Mouse (Mus musculus) myocyte (in vitro differentiated cells): ENCODE measurements around the gene Palm3. TPM values are rescaled to one million over a fixed set of nuclear protein-coding genes. Genes with fewer than 3 reads are reported as not detected.
A peak's percentile ranks its signal among the peaks of the same experiment; 100 is the strongest.
"Not testable (repeated sequence)": the region's sequence is repeated elsewhere in the genome, so short reads cannot be mapped to it uniquely, and the experiment has no call there.

ENCODE experiments used
- H3K27me3 ChIP-seq: one replicate; pipeline ENCODE4 v1.6.1; 2011; ENCODE audit not compliant: control insufficient read depth, insufficient read depth, insufficient read length
- H3K36me3 ChIP-seq: one replicate; pipeline ENCODE4 v1.6.1; 2011; ENCODE audit not compliant: control insufficient read depth, insufficient read depth
- H3K4me2 ChIP-seq: one replicate; pipeline ENCODE4 v1.6.1; 2011; ENCODE audit warnings: low read depth, control low read depth
- H3K4me3 ChIP-seq: one replicate; pipeline ENCODE4 v1.5.1; 2011; ENCODE audit warnings: mild to moderate bottlenecking, control low read depth, moderate library complexity
- H3K79me2 ChIP-seq: one replicate; pipeline ENCODE4 v1.6.1; 2011; ENCODE audit not compliant: control insufficient read depth, insufficient read depth
- H3ac ChIP-seq: one replicate; pipeline ENCODE4 v1.6.1; 2011; ENCODE audit not compliant: control insufficient read depth, insufficient read length
- CEBPB ChIP-seq: IDR thresholded peaks from 2 replicates; pipeline ENCODE4 v1.6.1; 2011; ENCODE audit warnings: mild to moderate bottlenecking, moderate library complexity; ENCODE audit not compliant: poor library complexity, insufficient read depth, severe bottlenecking
- E2F4 ChIP-seq: IDR thresholded peaks from one replicate; pipeline ENCODE4 v1.6.1; 2011; ENCODE audit warnings: mild to moderate bottlenecking, control low read depth, moderate library complexity; ENCODE audit not compliant: insufficient read depth
- MAX ChIP-seq: IDR thresholded peaks from one replicate; pipeline ENCODE4 v1.6.1; 2011; ENCODE audit warnings: low read depth, mild to moderate bottlenecking, control low read depth
- MYOD1 ChIP-seq, 3 experiments: IDR thresholded peaks; one replicate each; pipeline ENCODE4 v1.6.1; 2011; ENCODE audit warnings: control low read depth in 2 of 3, low read depth in 2 of 3, mild to moderate bottlenecking in 2 of 3, moderate library complexity in 1 of 3; ENCODE audit not compliant: insufficient read length in 2 of 3, control insufficient read depth in 1 of 3
- MYOG ChIP-seq, 3 experiments: IDR thresholded peaks; one replicate each; pipeline ENCODE4 v1.6.1; 2011; ENCODE audit warnings: control low read depth in 2 of 3, low read depth in 2 of 3, mild to moderate bottlenecking in 2 of 3; ENCODE audit not compliant: insufficient read length in 2 of 3, control insufficient read depth in 1 of 3, insufficient read depth in 1 of 3
- POLR2A ChIP-seq: IDR thresholded peaks from one replicate; pipeline ENCODE4 v1.6.1; 2011; ENCODE audit warnings: low read depth, mild to moderate bottlenecking, control low read depth, moderate library complexity; ENCODE audit not compliant: insufficient read length
- POLR2AphosphoS2 ChIP-seq: IDR thresholded peaks from one replicate; pipeline ENCODE4 v1.6.1; 2011; ENCODE audit warnings: low read depth, control low read depth; ENCODE audit not compliant: insufficient read length
- REST ChIP-seq: IDR thresholded peaks from one replicate; pipeline ENCODE4 v1.6.1; 2011; ENCODE audit warnings: mild to moderate bottlenecking, control low read depth, moderate library complexity; ENCODE audit not compliant: insufficient read depth, insufficient read length
- SRF ChIP-seq: IDR thresholded peaks from one replicate; pipeline ENCODE4 v1.6.1; 2011; ENCODE audit warnings: low read depth; ENCODE audit not compliant: control insufficient read depth, insufficient read length
- TCF12 ChIP-seq: IDR thresholded peaks from one replicate; pipeline ENCODE4 v1.6.1; 2011; ENCODE audit warnings: mild to moderate bottlenecking, control low read depth; ENCODE audit not compliant: poor library complexity, insufficient read depth, severe bottlenecking
- TCF3 ChIP-seq: IDR thresholded peaks from one replicate; pipeline ENCODE4 v1.6.1; 2011; ENCODE audit warnings: low read depth, control low read depth; ENCODE audit not compliant: insufficient read length
- USF1 ChIP-seq: IDR thresholded peaks from one replicate; pipeline ENCODE4 v1.6.1; 2011; ENCODE audit warnings: low read depth, mild to moderate bottlenecking, control low read depth, moderate library complexity
- polyA plus RNA-seq: library from polyadenylated mRNA; unstranded; fragments of >200 nt; fragmentation: generic; extraction: Trizol; gene quantifications from one replicate; pipeline ENCODE4 v1.2.1, GENCODE M21; 2012; ENCODE audit warnings: missing spikeins

Palm3 gene
- polyA plus RNA-seq, 1 experiment: 4.9 TPM

GRCm38 (mm10) chr8:84001281-84002000 lies 19.8 kb upstream of the Palm3 start, which contains the start of gene 1700067K01Rik:
1700067K01Rik (plus strand) TSS chr8:84001502.
- Histone ChIP-seq H3K79me2 (no peaks in the 10 kb centered on the region), H3K27me3 (no peaks in the 10 kb centered on the region), H3K36me3 (no peaks in the 10 kb centered on the region), H3K4me3 (no peak within 1 kb of the TSS), H3ac (no peak within 1 kb of the TSS), H3K4me2 (no peak within 1 kb of the TSS)
- TF ChIP-seq TCF12 (no peak), MYOD1 (IDR thresholded peaks at IDR 0.05; ENCODE audit: control insufficient read depth in 1 of 3, insufficient read length in 2 of 3, low read depth in 2 of 3) (no peak), POLR2AphosphoS2 (peak; percentile 51)

GRCm38 (mm10) chr8:84002957-84003611 lies 18.2 kb upstream of the Palm3 start:
- Histone ChIP-seq H3ac (no peak overlapping the region), H3K79me2 (no peaks in the 10 kb centered on the region), H3K36me3 (no peaks in the 10 kb centered on the region), H3K4me3 (peak overlapping the region; percentile 30), H3K27me3 (no peaks in the 10 kb centered on the region), H3K4me2 (peak overlapping the region; percentile 92)
- TF ChIP-seq TCF3: no peak
- no peak for TF ChIP-seq MYOD1 (IDR thresholded peaks at IDR 0.05; ENCODE audit: control insufficient read depth in 1 of 3, insufficient read length in 2 of 3, low read depth in 2 of 3)
- TF ChIP-seq TCF12: no peak
- TF ChIP-seq E2F4: no peak

DNA sequence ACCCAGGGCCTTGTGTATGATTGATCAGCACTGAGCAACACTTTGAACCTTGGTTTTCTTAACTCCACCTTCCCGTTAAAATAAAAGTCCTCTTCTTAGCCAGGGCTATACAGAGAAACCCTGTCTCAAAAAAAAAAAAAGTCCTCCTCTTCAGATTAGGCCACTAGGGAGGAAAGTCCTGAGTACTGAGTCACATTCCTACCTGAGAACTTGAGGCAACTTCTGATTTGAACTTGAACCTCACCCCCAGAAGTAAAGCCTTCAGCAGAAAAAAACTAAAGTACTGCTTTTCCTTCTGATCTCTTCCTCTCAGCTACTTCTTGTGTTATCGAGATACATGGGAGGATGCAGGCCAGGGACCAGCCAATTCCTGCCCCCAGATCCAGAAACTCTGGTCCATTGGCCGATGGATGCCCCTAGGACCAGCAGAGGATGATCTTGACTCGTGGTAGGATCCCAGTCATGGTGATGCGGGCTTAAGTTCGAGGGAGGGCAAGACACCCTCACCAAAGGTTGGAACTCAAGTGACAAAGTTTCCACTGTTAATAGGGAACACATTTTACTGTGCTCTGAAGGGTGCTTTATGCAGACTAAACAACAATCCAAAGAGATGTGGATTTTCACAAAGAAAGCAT lies 17.5 kb upstream of the Palm3 start:
- Histone ChIP-seq H3K4me2 (peak overlapping the region; percentile 92), H3K27me3 (no peaks in the 10 kb centered on the region)
- TF ChIP-seq MAX (no peak), MYOG (IDR thresholded peaks at IDR 0.05; ENCODE audit: control insufficient read depth in 1 of 3, insufficient read depth in 1 of 3, insufficient read length in 2 of 3, low read depth in 2 of 3) (no peak), MYOD1 (IDR thresholded peaks at IDR 0.05; ENCODE audit: control insufficient read depth in 1 of 3, insufficient read length in 2 of 3, low read depth in 2 of 3) (no peak), TCF3 (no peak), USF1 (no peak), E2F4 (no peak), POLR2A (no peak), POLR2AphosphoS2 (no peak), CEBPB (no peak), REST (no peak), TCF12 (no peak), SRF (no peak)

DNA sequence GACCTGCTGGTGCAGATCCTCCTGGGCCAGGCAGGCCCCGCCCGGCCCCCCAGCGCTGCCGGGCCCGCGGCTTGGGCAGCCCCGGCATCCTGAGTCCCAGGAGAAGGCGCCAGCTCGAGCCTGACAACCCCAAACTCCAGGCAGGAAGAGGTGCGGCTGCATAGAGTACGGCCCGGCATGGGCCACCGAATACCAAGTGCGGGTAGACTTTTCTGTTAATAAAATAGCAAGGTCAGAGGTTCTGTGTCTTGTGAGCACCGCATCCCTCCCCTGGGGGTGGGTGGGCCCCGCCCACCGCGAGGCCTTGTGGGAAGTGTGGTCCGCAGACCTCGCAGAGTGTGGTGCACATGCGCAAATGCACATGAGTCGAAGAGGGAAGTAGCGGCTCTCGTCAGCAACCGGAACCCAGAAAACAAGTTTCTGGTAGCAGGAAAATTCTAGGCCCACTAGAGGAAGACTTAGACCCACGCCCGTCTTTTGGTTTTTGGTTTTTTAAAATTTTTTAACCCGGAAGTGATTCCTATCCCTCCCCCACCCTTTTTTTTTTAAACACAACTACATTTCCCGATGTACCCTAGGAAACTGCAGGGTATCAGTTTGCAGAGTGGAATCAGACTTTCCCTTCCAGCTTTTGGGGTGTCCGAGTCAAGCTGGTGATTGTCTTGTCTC lies 16.6 kb upstream of the Palm3 start:
- TF ChIP-seq TCF3 (no peak), REST (no peak), POLR2A (peak; percentile 47), E2F4 (no peak), POLR2AphosphoS2 (peak; percentile 68), MYOG (IDR thresholded peaks at IDR 0.05; ENCODE audit: control insufficient read depth in 1 of 3, insufficient read depth in 1 of 3, insufficient read length in 2 of 3, low read depth in 2 of 3) (no peak), SRF (peak; percentile 44), USF1 (no peak), MYOD1 (IDR thresholded peaks at IDR 0.05; ENCODE audit: control insufficient read depth in 1 of 3, insufficient read length in 2 of 3, low read depth in 2 of 3) (no peak)
- H3K4me3 ChIP-seq: peak overlapping the region; percentile 30

More for the DNA sequence above, 17.5 kb upstream of the Palm3 start:
- H3ac ChIP-seq: peak overlapping the region; percentile 19
- H3K36me3 ChIP-seq: no peaks in the 10 kb centered on the region
- H3K4me3 ChIP-seq: peak overlapping the region; percentile 30
- no peaks in the 10 kb centered on the region for H3K79me2 ChIP-seq

GRCm38 (mm10) chr8:84005502-84005901 lies 15.8 kb upstream of the Palm3 start:
- not testable (repeated sequence) for H3K79me2 ChIP-seq, H3K36me3 ChIP-seq, H3ac ChIP-seq, H3K27me3 ChIP-seq
- Histone ChIP-seq H3K4me2 (peak overlapping the region; percentile 92), H3K4me3 (peak overlapping the region; percentile 30)

More for the DNA sequence above, 16.6 kb upstream of the Palm3 start:
- peak overlapping the region; percentile 92 for H3K4me2 ChIP-seq
- H3ac ChIP-seq: peak overlapping the region; percentile 19
- no peaks in the 10 kb centered on the region for H3K36me3 ChIP-seq
- no peaks in the 10 kb centered on the region for H3K27me3 ChIP-seq
- no peaks in the 10 kb centered on the region for H3K79me2 ChIP-seq
